Mouse (Mus musculus) midbrain, embryonic 11.5 days (tissue): ENCODE measurements around the gene Tas2r121. TPM values are rescaled to one million over a fixed set of nuclear protein-coding genes. Genes with fewer than 3 reads are reported as not detected.
"Not testable (repeated sequence)": the region's sequence is repeated elsewhere in the genome, so short reads cannot be mapped to it uniquely, and the experiment has no call there.

Experiments used
- ATAC-seq: fragments of 200-750 bp; cut with Nextera tagmentation; 2 replicates; pipeline ENCODE4 v1.8.0; 2017; ENCODE audit warnings: moderate TSS enrichment, moderate library complexity; ENCODE audit not compliant: low FRiP score
- DNase-seq: peaks from one replicate; pipeline ENCODE4 v3.0.0; 2015; ENCODE audit warnings: low spot score; ENCODE audit errors: missing footprints
- H3K27ac ChIP-seq: fragments of 300-500 bp; sonication (generic); 2 replicates; pipeline ENCODE4 v1.5.1; 2014; ENCODE audit warnings: low read depth, low read length
- H3K27me3 ChIP-seq: fragments of 300-500 bp; sonication (generic); 2 replicates; pipeline ENCODE4 v1.6.1; 2014; ENCODE audit warnings: mild to moderate bottlenecking, low read length, moderate library complexity, mixed read lengths; ENCODE audit not compliant: control insufficient read depth, insufficient read depth
- H3K36me3 ChIP-seq: fragments of 300-500 bp; sonication (generic); 2 replicates; pipeline ENCODE4 v1.6.1; 2014; ENCODE audit warnings: mild to moderate bottlenecking, low read length, moderate library complexity, mixed read lengths; ENCODE audit not compliant: control insufficient read depth, insufficient read depth
- H3K4me1 ChIP-seq: fragments of 300-500 bp; sonication (generic); 2 replicates; pipeline ENCODE4 v1.6.1; 2014; ENCODE audit warnings: low read length; ENCODE audit not compliant: control insufficient read depth, insufficient read depth
- H3K4me2 ChIP-seq: fragments of 300-500 bp; sonication (generic); 2 replicates; pipeline ENCODE4 v1.6.1; 2014; ENCODE audit warnings: mild to moderate bottlenecking, moderate library complexity
- H3K4me3 ChIP-seq: fragments of 300-500 bp; sonication (generic); 2 replicates; pipeline ENCODE4 v1.5.1; 2014; ENCODE audit warnings: low read depth, low read length
- H3K9ac ChIP-seq: fragments of 300-500 bp; sonication (generic); 2 replicates; pipeline ENCODE4 v1.6.1; 2014; ENCODE audit warnings: low read length
- H3K9me3 ChIP-seq: fragments of 300-500 bp; sonication (generic); 2 replicates; pipeline ENCODE4 v1.6.1; 2016; ENCODE audit warnings: low read length; ENCODE audit not compliant: control insufficient read depth
- WGBS: fragments of 180-500 bp; shearing (Covaris S2); extraction: QIAGEN DNeasy Blood & Tissue Kit; methylation state at CpG from one replicate; pipeline ENCODE4 v1.1.7; 2014; 5-methylcytosine and 5-hydroxymethylcytosine counted together
- polyA plus RNA-seq: library from polyadenylated mRNA; unstranded; fragments of >200 nt; fragmentation: Nextera tagmentation; extraction: Ambion mirVana; gene quantifications from 2 replicates; pipeline ENCODE4 v1.2.1, GENCODE M21; 2014

Tas2r121 gene
- polyA plus RNA-seq: not detected in 2 replicates

- Histone ChIP-seq H3K4me3 (no peak within 1 kb of the TSS), H3K9ac (no peak within 1 kb of the TSS), H3K4me2 (no peak within 1 kb of the TSS), H3K36me3 (no peaks in the 10 kb centered on the region), H3K4me1 (no peaks in the 10 kb centered on the region), H3K27me3 (no peaks in the 10 kb centered on the region), H3K27ac (no peak within 1 kb of the TSS), H3K9me3 (no peaks in the 10 kb centered on the region)
- whole genome bisulfite sequencing: 69% methylated on average over 1 of the region's 1 CpGs
- no peak for ATAC-seq
- DNase-seq: no peak
These were observed at the start of gene Tas2r121 for GRCm38 (mm10) chr6:132700907-132701306. Tas2r121 (minus strand) TSS chr6:132701007.

GRCm38 (mm10) chr6:132750206-132750605, 49.4 kb upstream of the Tas2r121 start:
- ATAC-seq (no peak), DNase-seq (no peak)
- 97% methylated on average over 2 of the region's 2 CpGs for WGBS
- Histone ChIP-seq H3K4me2 (no peak overlapping the region), H3K4me1 (no peaks in the 10 kb centered on the region), H3K4me3 (no peak overlapping the region), H3K9me3 (no peaks in the 10 kb centered on the region), H3K9ac (no peak overlapping the region), H3K27me3 (no peaks in the 10 kb centered on the region), H3K27ac (no peak overlapping the region), H3K36me3 (no peaks in the 10 kb centered on the region)

GRCm38 (mm10) chr6:132737935-132738334, 37.1 kb upstream of the Tas2r121 start, which contains the start of gene Tas2r115:
Tas2r115 (minus strand) TSS chr6:132738035.
- no peak within 1 kb of the TSS for H3K27ac ChIP-seq
- 81% methylated on average over 2 of the region's 2 CpGs for WGBS
- H3K4me2 ChIP-seq: no peak within 1 kb of the TSS
- H3K9ac ChIP-seq: no peak within 1 kb of the TSS
- no peaks in the 10 kb centered on the region for H3K27me3 ChIP-seq
- no peaks in the 10 kb centered on the region for H3K4me1 ChIP-seq
- DNase-seq: no peak
- no peak for ATAC-seq
- no peaks in the 10 kb centered on the region for H3K36me3 ChIP-seq
- H3K9me3 ChIP-seq: no peaks in the 10 kb centered on the region
- H3K4me3 ChIP-seq: no peak within 1 kb of the TSS

- H3K4me2 ChIP-seq: no peak within 1 kb of the TSS
- H3K27me3 ChIP-seq: no peaks in the 10 kb centered on the region
- no peaks in the 10 kb centered on the region for H3K9me3 ChIP-seq
- H3K4me1 ChIP-seq: no peaks in the 10 kb centered on the region
- WGBS: 86% methylated on average over 3 of the region's 3 CpGs
- no peak for DNase-seq
- H3K27ac ChIP-seq: no peak within 1 kb of the TSS
- H3K9ac ChIP-seq: no peak within 1 kb of the TSS
- no peak within 1 kb of the TSS for H3K4me3 ChIP-seq
- no peaks in the 10 kb centered on the region for H3K36me3 ChIP-seq
- ATAC-seq: no peak
These were observed 11.0 kb upstream of the Tas2r121 start, which contains the start of gene Tas2r122 for GRCm38 (mm10) chr6:132711828-132712227. Tas2r122 (minus strand) TSS chr6:132711928.

- not testable (repeated sequence) for H3K36me3 ChIP-seq, ATAC-seq, H3K4me1 ChIP-seq, H3K9ac ChIP-seq, DNase-seq, H3K9me3 ChIP-seq, H3K4me3 ChIP-seq, H3K27ac ChIP-seq, H3K4me2 ChIP-seq, H3K27me3 ChIP-seq
- 91% methylated on average over 7 of the region's 7 CpGs for WGBS
These were observed 9.2 kb downstream of the Tas2r121 start for GRCm38 (mm10) chr6:132691596-132691995.

GRCm38 (mm10) chr6:132656653-132657052, 44.2 kb downstream of the Tas2r121 start, which contains the start of gene Tas2r120:
Tas2r120 (plus strand) TSS chr6:132656953.
- H3K27me3 ChIP-seq: no peaks in the 10 kb centered on the region
- H3K9me3 ChIP-seq: no peaks in the 10 kb centered on the region
- H3K36me3 ChIP-seq: no peaks in the 10 kb centered on the region
- no peak within 1 kb of the TSS for H3K27ac ChIP-seq
- no peaks in the 10 kb centered on the region for H3K4me1 ChIP-seq
- no peak within 1 kb of the TSS for H3K4me2 ChIP-seq
- H3K9ac ChIP-seq: no peak within 1 kb of the TSS
- DNase-seq: no peak
- no peak within 1 kb of the TSS for H3K4me3 ChIP-seq
- no peak for ATAC-seq

- ATAC-seq (no peak), DNase-seq (no peak)
- no peak within 1 kb of the TSS for H3K4me3 ChIP-seq
- H3K4me1 ChIP-seq: no peaks in the 10 kb centered on the region
- H3K9ac ChIP-seq: no peak within 1 kb of the TSS
- no peaks in the 10 kb centered on the region for H3K9me3 ChIP-seq
- H3K27ac ChIP-seq: no peak within 1 kb of the TSS
- no peaks in the 10 kb centered on the region for H3K36me3 ChIP-seq
- H3K4me2 ChIP-seq: no peak within 1 kb of the TSS
- WGBS: 83% methylated on average over 1 of the region's 1 CpGs
- no peaks in the 10 kb centered on the region for H3K27me3 ChIP-seq
These were observed 49.4 kb downstream of the Tas2r121 start, which contains the start of gene A630073D07Rik for GRCm38 (mm10) chr6:132651426-132651825. A630073D07Rik (minus strand) TSS chr6:132651526.

Other genes starting within 250 kb of the Tas2r121 start
- not detected in 2 replicates for gene Prh1, start 131.2 kb downstream of the Tas2r121 start, polyA plus RNA-seq
- not detected in 2 replicates for gene Prp2, start 105.1 kb downstream of the Tas2r121 start, polyA plus RNA-seq
- gene A630073D07Rik, start 49.5 kb downstream of the Tas2r121 start, polyA plus RNA-seq: not detected in 2 replicates
- not detected in 2 replicates for gene Tas2r120, start 44.1 kb downstream of the Tas2r121 start, polyA plus RNA-seq
- gene Tas2r122, start 10.9 kb upstream of the Tas2r121 start, polyA plus RNA-seq: not detected in 2 replicates
- gene Tas2r115, start 37.0 kb upstream of the Tas2r121 start, polyA plus RNA-seq: not detected in 2 replicates
- gene Tas2r124, start 53.7 kb upstream of the Tas2r121 start, polyA plus RNA-seq: not detected in 2 replicates
- not detected in 2 replicates for gene Tas2r102, start 61.1 kb upstream of the Tas2r121 start, polyA plus RNA-seq
- gene Tas2r136, start 77.2 kb upstream of the Tas2r121 start, polyA plus RNA-seq: not detected in 2 replicates
- gene Tas2r117, start 101.8 kb upstream of the Tas2r121 start, polyA plus RNA-seq: not detected in 2 replicates
- gene Tas2r123, start 146.1 kb upstream of the Tas2r121 start, polyA plus RNA-seq: not detected in 2 replicates
- gene Tas2r116, start 154.4 kb upstream of the Tas2r121 start, polyA plus RNA-seq: not detected in 2 replicates
- not detected in 2 replicates for gene Tas2r110, start 167.0 kb upstream of the Tas2r121 start, polyA plus RNA-seq
- not detected in 2 replicates for gene Tas2r113, start 192.0 kb upstream of the Tas2r121 start, polyA plus RNA-seq
- gene Tas2r125, start 208.6 kb upstream of the Tas2r121 start, polyA plus RNA-seq: not detected in 2 replicates